Mouse (Mus musculus) bone marrow, adult 2 months (tissue): ENCODE results near the gene Narfl. TPM values are rescaled to one million over a fixed set of nuclear protein-coding genes. Genes with fewer than 3 reads are reported as not detected.

Experiments
- H3K27ac ChIP-seq: fragments of 200-500 bp; 2 replicates; pipeline ENCODE4 v1.5.1; 2012; ENCODE audit warnings: low read depth, mild to moderate bottlenecking, control low read depth, inconsistent platforms, low read length; ENCODE audit not compliant: control insufficient read depth, poor library complexity, insufficient read depth
- H3K4me1 ChIP-seq: fragments of 200-500 bp; 2 replicates; pipeline ENCODE4 v1.6.1; 2011; ENCODE audit warnings: low read length; ENCODE audit not compliant: control insufficient read depth, insufficient read depth
- H3K4me3 ChIP-seq: fragments of 200-500 bp; replicated peaks from 2 replicates; pipeline ENCODE3; 2011; ENCODE audit warnings: mild to moderate bottlenecking, low read depth, low read length, control low read depth; ENCODE audit not compliant: control insufficient read depth
- CTCF ChIP-seq: fragments of 200-500 bp; IDR thresholded peaks from 2 replicates; pipeline ENCODE4 v1.5.1; 2011; ENCODE audit warnings: low read length, control low read depth; ENCODE audit not compliant: control insufficient read depth, insufficient read depth
- POLR2A ChIP-seq: fragments of 200-500 bp; IDR thresholded peaks from 2 replicates; pipeline ENCODE4 v1.6.1; 2011; ENCODE audit warnings: low read depth, mild to moderate bottlenecking, control low read depth, low read length, borderline replicate concordance; ENCODE audit not compliant: control insufficient read depth
- WGBS: fragments of 180-500 bp; shearing (Covaris S2); methylation state at CpG from one replicate; pipeline ENCODE4 v1.1.7; 2018; 5-methylcytosine and 5-hydroxymethylcytosine counted together
- polyA plus RNA-seq: library from polyadenylated mRNA; stranded (reverse); fragments of >200 nt; gene quantifications from 2 replicates; pipeline ENCODE4 v1.2.4, GENCODE M21; 2011; ENCODE audit warnings: low replicate concordance; ENCODE audit not compliant: missing spikeins, insufficient read depth, insufficient read length

Narfl gene
- polyA plus RNA-seq, 1 experiment: 17.0 TPM

DNA sequence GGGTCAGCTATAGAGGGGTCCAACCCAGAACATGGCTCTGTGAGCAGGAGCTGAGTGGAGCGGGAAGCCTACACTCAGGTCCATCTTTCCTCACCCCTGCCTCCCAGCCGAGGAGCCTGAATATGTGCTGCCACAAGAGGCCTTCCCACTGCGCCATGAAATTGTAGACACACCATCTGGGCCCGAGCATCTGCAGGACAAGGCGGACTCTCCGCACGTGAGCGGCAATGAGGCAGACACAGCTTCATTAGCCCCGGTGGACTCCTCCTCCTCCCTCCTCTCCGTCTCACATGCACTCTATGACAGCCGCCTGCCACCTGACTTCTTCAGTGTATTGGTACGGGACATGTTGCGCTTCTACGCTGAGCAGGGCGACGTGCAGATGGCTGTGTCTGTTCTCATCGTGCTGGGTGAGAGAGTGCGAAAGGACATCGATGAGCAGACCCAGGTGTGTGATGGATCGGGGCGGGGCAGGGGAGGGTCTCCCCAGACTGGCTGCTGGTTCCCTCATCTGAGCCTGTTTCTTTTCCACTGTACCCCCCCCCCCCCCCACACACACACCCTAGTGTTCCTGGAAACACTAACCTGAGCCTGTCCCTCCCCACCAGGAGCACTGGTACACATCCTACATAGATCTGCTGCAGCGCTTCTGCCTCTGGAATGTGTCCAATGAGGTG, 54.1 kb downstream of the Narfl start:
- Histone ChIP-seq H3K4me3 (no peak overlapping the region), H3K27ac (no peak overlapping the region), H3K4me1 (peaks cover 13% of the 10 kb centered on the region)
- WGBS: 92% methylated on average over 22 of the region's 22 CpGs
- no peak for TF ChIP-seq POLR2A
- TF ChIP-seq CTCF: no peak

DNA sequence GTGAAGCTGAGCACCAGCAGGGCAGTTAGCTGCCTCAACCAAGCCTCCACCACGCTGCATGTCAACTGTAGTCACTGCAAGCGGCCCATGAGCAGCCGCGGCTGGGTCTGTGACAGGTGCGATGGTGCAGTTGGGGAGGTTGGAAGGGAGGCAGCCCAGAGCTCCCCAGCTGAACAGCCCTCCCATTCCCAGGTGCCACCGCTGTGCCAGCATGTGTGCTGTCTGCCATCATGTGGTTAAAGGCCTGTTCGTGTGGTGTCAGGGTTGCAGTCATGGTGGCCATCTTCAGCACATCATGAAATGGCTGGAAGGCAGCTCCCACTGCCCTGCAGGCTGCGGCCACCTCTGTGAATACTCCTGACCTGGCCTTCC, 54.6 kb downstream of the Narfl start:
- 85% methylated on average over 8 of the region's 8 CpGs for WGBS
- Histone ChIP-seq H3K27ac (no peak overlapping the region), H3K4me3 (peak overlapping the region; percentile 80), H3K4me1 (peaks cover 13% of the 10 kb centered on the region)
- TF ChIP-seq CTCF (no peak), POLR2A (no peak)

DNA sequence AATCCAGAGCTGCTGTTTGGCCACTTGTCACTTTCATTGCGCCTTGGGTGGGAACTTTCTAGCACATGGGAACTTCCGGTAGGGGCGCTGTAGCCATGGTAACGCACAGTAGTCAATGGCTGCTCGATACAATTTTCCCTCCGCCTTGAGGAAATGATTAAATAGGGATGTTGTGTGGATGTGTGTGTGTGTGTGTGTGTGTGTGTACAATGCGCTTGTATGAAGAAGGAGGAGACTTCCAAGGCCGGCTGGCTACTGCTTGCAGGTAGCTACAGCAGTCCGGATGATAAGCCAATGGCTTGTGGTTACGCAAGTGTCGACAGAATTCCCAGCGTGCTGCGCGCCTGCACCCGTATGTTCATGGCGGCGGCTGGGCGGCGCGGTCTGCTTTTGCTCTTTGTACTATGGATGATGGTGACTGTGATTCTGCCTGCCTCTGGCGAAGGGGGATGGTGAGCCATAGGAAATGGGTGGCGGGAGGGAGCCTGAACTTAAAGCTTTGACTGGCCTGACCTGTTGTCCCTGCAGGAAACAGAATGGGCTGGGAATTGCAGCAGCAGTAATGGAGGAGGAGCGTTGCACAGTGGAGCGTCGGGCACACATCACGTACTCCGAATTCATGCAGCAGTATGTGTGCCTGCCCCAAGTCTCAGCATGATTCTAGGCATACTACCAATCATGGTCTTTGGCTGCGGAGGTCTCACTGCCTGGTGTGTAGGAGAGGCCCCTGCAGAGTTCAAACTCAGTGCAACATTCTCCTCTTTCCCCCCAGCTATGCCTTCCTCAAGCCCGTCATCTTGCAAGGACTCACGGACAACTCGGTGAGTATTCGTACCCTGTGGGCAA, 55.4 kb downstream of the Narfl start, which contains the start of gene Jmjd8:
Gene Jmjd8 (plus strand): TSS at position 156 of the 846 bp plus-strand sequence.
- 1% methylated on average over 32 of the region's 32 CpGs for WGBS

DNA sequence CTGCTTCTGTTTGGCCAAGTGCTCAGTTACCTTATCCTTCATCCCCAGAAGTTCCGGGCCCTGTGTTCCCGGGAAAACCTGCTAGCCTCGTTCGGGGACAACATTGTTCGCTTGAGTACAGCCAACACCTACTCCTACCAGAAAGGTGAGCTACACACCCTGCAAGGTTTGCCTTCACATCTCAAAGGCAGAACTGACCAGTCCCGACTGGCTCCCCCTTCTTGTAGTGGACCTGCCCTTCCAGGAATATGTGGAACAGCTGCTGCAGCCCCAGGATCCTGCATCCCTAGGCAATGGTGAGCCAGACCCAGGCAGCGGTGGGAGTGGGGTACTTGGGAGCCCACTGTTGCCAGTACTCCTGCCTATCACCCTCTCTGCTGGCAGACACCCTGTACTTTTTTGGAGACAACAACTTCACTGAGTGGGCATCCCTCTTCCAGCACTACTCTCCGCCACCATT, 56.0 kb downstream of the Narfl start:
- TF ChIP-seq POLR2A (no peak), CTCF (no peak)
- Histone ChIP-seq H3K4me3 (peak overlapping the region; percentile 80), H3K4me1 (peaks cover 7% of the 10 kb centered on the region; the same call in 1 of the 2 replicates), H3K27ac (peak overlapping the region; percentile 20; the same call in 1 of the 2 replicates)
- WGBS: 48% methylated on average over 8 of the region's 8 CpGs

More for the DNA sequence above, 55.4 kb downstream of the Narfl start, which contains the start of gene Jmjd8:
- peak within 1 kb of the TSS; percentile 20; the same call in 1 of the 2 replicates for H3K27ac ChIP-seq
- H3K4me3 ChIP-seq: peak within 1 kb of the TSS; percentile 80
- H3K4me1 ChIP-seq: peaks cover 12% of the 10 kb centered on the region
- TF ChIP-seq POLR2A (peak; percentile 55; the same call in 1 of the 2 replicates), CTCF (peak; percentile 30; the same call in 1 of the 2 replicates)

DNA sequence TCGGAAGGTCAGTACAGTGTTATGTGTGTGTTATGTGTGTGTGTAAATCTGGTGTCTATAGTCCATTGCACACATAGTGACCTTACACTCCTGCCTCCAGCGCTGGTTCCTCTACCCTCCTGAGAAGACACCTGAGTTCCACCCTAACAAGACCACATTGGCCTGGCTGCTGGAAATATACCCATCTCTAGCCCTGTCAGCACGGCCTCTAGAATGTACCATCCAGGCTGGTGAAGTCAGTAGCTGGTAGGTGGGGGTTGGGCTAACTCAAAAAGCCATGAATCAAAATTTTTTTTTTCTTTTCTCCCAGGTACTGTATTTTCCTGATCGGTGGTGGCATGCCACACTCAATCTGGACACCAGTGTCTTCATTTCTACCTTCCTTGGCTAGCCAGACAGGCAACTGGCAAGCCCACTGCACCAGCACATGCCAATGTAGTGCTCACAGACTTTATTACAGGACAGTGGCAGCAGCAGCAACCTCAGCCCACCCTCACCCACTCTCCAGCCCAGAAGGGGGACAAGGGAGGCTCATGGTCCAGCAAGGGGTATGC, 56.7 kb downstream of the Narfl start:
- TF ChIP-seq CTCF: no peak
- TF ChIP-seq POLR2A: no peak
- H3K27ac ChIP-seq: no peak overlapping the region
- no peak overlapping the region for H3K4me3 ChIP-seq
- 81% methylated on average over 4 of the region's 4 CpGs for WGBS
- H3K4me1 ChIP-seq: peaks cover 7% of the 10 kb centered on the region; the same call in 1 of the 2 replicates

DNA sequence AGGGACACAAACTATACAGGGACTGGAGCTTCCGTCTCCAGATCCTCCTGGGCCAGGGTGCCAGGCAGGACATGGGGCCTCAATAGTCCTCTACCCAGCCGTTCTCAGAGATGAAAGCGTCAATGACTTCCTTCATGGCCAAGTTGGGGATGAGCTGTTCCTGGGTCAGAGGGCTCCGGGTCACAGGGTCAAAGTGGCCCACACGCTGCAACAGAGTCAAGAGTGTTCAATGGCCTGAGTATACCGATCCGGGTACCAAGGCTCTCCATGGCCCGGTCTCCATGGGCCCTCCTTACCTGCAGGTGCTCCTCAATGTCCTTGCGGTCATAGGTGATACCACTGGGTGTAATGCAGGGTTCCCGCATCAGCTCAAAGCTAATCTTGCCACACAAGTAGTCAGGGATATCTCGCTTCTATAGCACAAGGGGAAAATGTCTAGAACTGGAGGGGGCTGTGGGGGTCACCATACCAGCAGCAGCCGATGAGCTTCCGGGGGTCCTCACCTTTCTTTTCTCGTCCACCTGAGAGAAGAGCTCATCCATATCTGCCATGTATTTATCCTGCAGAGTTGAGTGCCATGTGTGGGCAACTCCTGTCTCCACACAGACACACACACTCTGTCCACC, 57.3 kb downstream of the Narfl start:
- Histone ChIP-seq H3K4me3 (no peak overlapping the region), H3K27ac (no peak overlapping the region), H3K4me1 (peaks cover 7% of the 10 kb centered on the region; the same call in 1 of the 2 replicates)
- no peak for TF ChIP-seq POLR2A
- no peak for TF ChIP-seq CTCF
- WGBS: 88% methylated on average over 14 of the region's 14 CpGs

DNA sequence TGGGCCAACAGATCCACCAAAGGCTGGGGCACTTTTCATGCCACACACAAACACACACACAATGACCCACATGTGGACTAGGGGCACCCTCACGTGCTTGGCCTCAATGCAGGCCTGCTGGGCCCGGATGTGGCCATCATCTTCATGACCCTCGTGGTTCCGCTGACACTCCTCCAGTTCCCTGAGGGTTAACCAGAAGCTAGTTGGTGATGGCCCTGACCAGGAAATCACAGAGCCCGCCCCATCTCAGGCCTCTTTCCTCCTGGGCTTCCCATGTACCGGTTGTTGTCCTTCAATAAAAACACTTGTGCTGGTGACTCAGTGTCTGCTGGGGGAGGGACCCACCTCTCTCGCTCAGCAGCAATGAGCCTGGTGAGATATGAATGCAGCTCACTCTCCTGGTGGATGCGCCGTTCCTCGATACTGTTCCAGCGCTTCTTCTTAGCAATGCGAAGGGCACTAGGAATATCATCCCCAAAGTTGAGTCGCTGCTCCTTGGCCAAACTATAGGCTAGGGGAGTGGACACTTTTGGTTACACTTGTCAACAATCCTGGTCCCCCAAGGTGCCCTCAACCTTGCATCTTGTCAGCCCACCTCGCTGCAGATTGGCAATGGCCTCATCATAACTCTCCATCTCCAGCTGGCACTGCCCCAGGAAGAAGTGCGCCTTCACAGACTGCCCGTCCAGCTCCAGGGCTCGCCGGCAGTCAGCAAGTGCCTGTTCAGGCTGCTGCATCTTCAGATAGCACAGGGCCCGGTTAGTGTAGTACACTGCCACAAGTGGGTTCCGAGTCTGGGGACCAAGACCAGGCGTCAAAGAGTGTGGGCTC, 58.1 kb downstream of the Narfl start:
- Histone ChIP-seq H3K4me1 (peaks cover 7% of the 10 kb centered on the region; the same call in 1 of the 2 replicates), H3K4me3 (peak overlapping the region; percentile 69), H3K27ac (no peak overlapping the region; the same call in 1 of the 2 replicates)
- 51% methylated on average over 21 of the region's 21 CpGs for whole genome bisulfite sequencing
- no peak for TF ChIP-seq CTCF
- no peak for TF ChIP-seq POLR2A
